Mouse (Mus musculus) hindbrain, embryonic 15.5 days (tissue): ENCODE data around the gene 6030445D17Rik. TPM values are rescaled to one million over a fixed set of nuclear protein-coding genes. Genes with fewer than 3 reads are reported as not detected.

Source experiments
- ATAC-seq: fragments of 200-750 bp; cut with Nextera tagmentation; 2 replicates; pipeline ENCODE4 v1.8.0; 2017; ENCODE audit warnings: low read depth, moderate number of reproducible peaks, moderate TSS enrichment; ENCODE audit not compliant: low FRiP score
- H3K27ac ChIP-seq: fragments of 300-500 bp; sonication (generic); replicated peaks from 2 replicates; pipeline ENCODE4 v1.5.1; 2015; ENCODE audit warnings: mild to moderate bottlenecking, inconsistent platforms
- H3K27me3 ChIP-seq: fragments of 300-500 bp; sonication (generic); 2 replicates; pipeline ENCODE4 v1.6.1; 2015; ENCODE audit warnings: control low read depth, inconsistent platforms
- H3K36me3 ChIP-seq: fragments of 300-500 bp; sonication (generic); 2 replicates; pipeline ENCODE4 v1.6.1; 2015; ENCODE audit warnings: control low read depth, inconsistent platforms
- H3K4me1 ChIP-seq: fragments of 300-500 bp; sonication (generic); replicated peaks from 2 replicates; pipeline ENCODE4 v1.6.1; 2015; ENCODE audit warnings: control low read depth, inconsistent platforms
- H3K4me2 ChIP-seq: fragments of 300-500 bp; sonication (generic); 2 replicates; pipeline ENCODE4 v1.6.1; 2015; ENCODE audit warnings: moderate library complexity, mild to moderate bottlenecking, inconsistent platforms
- H3K4me3 ChIP-seq: fragments of 300-500 bp; sonication (generic); 2 replicates; pipeline ENCODE4 v1.5.1; 2015; ENCODE audit warnings: mild to moderate bottlenecking, inconsistent platforms
- H3K9ac ChIP-seq: fragments of 300-500 bp; sonication (generic); 2 replicates; pipeline ENCODE4 v1.6.1; 2015; ENCODE audit warnings: inconsistent platforms
- H3K9me3 ChIP-seq: fragments of 300-500 bp; sonication (generic); 2 replicates; pipeline ENCODE4 v1.6.1; 2016; ENCODE audit warnings: control low read depth, inconsistent platforms
- WGBS: fragments of 180-500 bp; shearing (Covaris S2); methylation state at CpG from one replicate; pipeline ENCODE4 v1.1.7; 2015; 5-methylcytosine and 5-hydroxymethylcytosine counted together
- polyA plus RNA-seq: library from polyadenylated mRNA; unstranded; fragments of >200 nt; fragmentation: Nextera tagmentation; extraction: Ambion mirVana; gene quantifications from 2 replicates; pipeline ENCODE4 v1.2.1, GENCODE M21; 2015

6030445D17Rik gene
- polyA plus RNA-seq, 1 experiment from 2014 or later = 0.51 TPM

- WGBS = 58% methylated on average over 15 of the region's 15 CpGs
- H3K9me3 ChIP-seq = no peaks in the 10 kb centered on the region
- no peak for ATAC-seq
- no peaks in the 10 kb centered on the region for H3K36me3 ChIP-seq
- H3K4me2 ChIP-seq = no peak overlapping the region
- no peaks in the 10 kb centered on the region for H3K27me3 ChIP-seq
- no peaks in the 10 kb centered on the region for H3K4me1 ChIP-seq
- H3K9ac ChIP-seq = no peak overlapping the region
- H3K4me3 ChIP-seq = no peak overlapping the region
- no peak overlapping the region for H3K27ac ChIP-seq
Measured at GRCm38 (mm10) chr4:136441354-136442043, 20.6 kb upstream of the 6030445D17Rik start.

- 70% methylated on average over 4 of the region's 4 CpGs for WGBS
- Histone ChIP-seq H3K4me2 (no peak overlapping the region), H3K9ac (no peak overlapping the region), H3K27me3 (no peaks in the 10 kb centered on the region), H3K4me1 (no peaks in the 10 kb centered on the region), H3K36me3 (no peaks in the 10 kb centered on the region), H3K27ac (no peak overlapping the region), H3K9me3 (no peaks in the 10 kb centered on the region), H3K4me3 (no peak overlapping the region)
- no peak for ATAC-seq
Measured at GRCm38 (mm10) chr4:136444561-136444960, 17.5 kb upstream of the 6030445D17Rik start.

GRCm38 (mm10) chr4:136449795-136450194 is 12.3 kb upstream of the 6030445D17Rik start:
- Histone ChIP-seq H3K27ac (no peak overlapping the region), H3K9me3 (no peaks in the 10 kb centered on the region), H3K4me1 (peaks cover 4% of the 10 kb centered on the region; the same call in 1 of the 2 replicates), H3K9ac (no peak overlapping the region), H3K27me3 (no peaks in the 10 kb centered on the region), H3K4me2 (no peak overlapping the region), H3K4me3 (no peak overlapping the region), H3K36me3 (no peaks in the 10 kb centered on the region)
- ATAC-seq = no peak
- WGBS = 87% methylated on average over 5 of the region's 5 CpGs

GRCm38 (mm10) chr4:136450271-136450670 is 11.8 kb upstream of the 6030445D17Rik start:
- Histone ChIP-seq H3K4me2 (no peak overlapping the region), H3K4me3 (no peak overlapping the region), H3K9me3 (no peaks in the 10 kb centered on the region), H3K9ac (no peak overlapping the region), H3K36me3 (no peaks in the 10 kb centered on the region), H3K27me3 (no peaks in the 10 kb centered on the region), H3K27ac (no peak overlapping the region), H3K4me1 (peaks cover 8% of the 10 kb centered on the region; the same call in 1 of the 2 replicates)
- WGBS = 85% methylated on average over 4 of the region's 4 CpGs
- no peak for ATAC-seq

- Histone ChIP-seq H3K36me3 (no peaks in the 10 kb centered on the region), H3K4me2 (no peak overlapping the region), H3K9ac (no peak overlapping the region), H3K4me1 (peaks cover 8% of the 10 kb centered on the region; the same call in 1 of the 2 replicates), H3K4me3 (no peak overlapping the region), H3K9me3 (no peaks in the 10 kb centered on the region), H3K27me3 (no peaks in the 10 kb centered on the region), H3K27ac (no peak overlapping the region)
- WGBS = 17% methylated on average over 6 of the region's 6 CpGs
- ATAC-seq = no peak
Measured at GRCm38 (mm10) chr4:136451564-136451963, 10.5 kb upstream of the 6030445D17Rik start.

- Histone ChIP-seq H3K27me3 (no peaks in the 10 kb centered on the region), H3K36me3 (no peaks in the 10 kb centered on the region), H3K4me2 (no peak overlapping the region), H3K9me3 (no peaks in the 10 kb centered on the region), H3K4me1 (peaks cover 8% of the 10 kb centered on the region; the same call in 1 of the 2 replicates), H3K4me3 (no peak overlapping the region), H3K27ac (no peak overlapping the region), H3K9ac (no peak overlapping the region)
- ATAC-seq = no peak
- 73% methylated on average over 3 of the region's 3 CpGs for WGBS
Measured at GRCm38 (mm10) chr4:136452286-136452685, 9.8 kb upstream of the 6030445D17Rik start.

- ATAC-seq = no peak
- WGBS = 81% methylated on average over 5 of the region's 5 CpGs
- H3K9ac ChIP-seq = no peak overlapping the region
- no peak overlapping the region for H3K27ac ChIP-seq
- H3K36me3 ChIP-seq = no peaks in the 10 kb centered on the region
- no peak overlapping the region for H3K4me2 ChIP-seq
- H3K4me3 ChIP-seq = no peak overlapping the region
- H3K4me1 ChIP-seq = peaks cover 8% of the 10 kb centered on the region; the same call in 1 of the 2 replicates
- H3K9me3 ChIP-seq = no peaks in the 10 kb centered on the region
- no peaks in the 10 kb centered on the region for H3K27me3 ChIP-seq
Measured at GRCm38 (mm10) chr4:136452792-136453191, 9.3 kb upstream of the 6030445D17Rik start.

GRCm38 (mm10) chr4:136454850-136455260 is 7.2 kb upstream of the 6030445D17Rik start:
- Histone ChIP-seq H3K36me3 (no peaks in the 10 kb centered on the region), H3K27me3 (peaks cover 7% of the 10 kb centered on the region; the same call in 1 of the 2 replicates), H3K9ac (no peak overlapping the region), H3K4me2 (peak overlapping the region; percentile 45), H3K27ac (no peak overlapping the region), H3K9me3 (no peaks in the 10 kb centered on the region), H3K4me1 (peaks cover 8% of the 10 kb centered on the region; the same call in 1 of the 2 replicates), H3K4me3 (peak overlapping the region; percentile 15; the same call in 1 of the 2 replicates)
- no peak for ATAC-seq
- 14% methylated on average over 10 of the region's 10 CpGs for WGBS

- Histone ChIP-seq H3K4me2 (no peak overlapping the region), H3K9me3 (no peaks in the 10 kb centered on the region), H3K27ac (no peak overlapping the region), H3K9ac (no peak overlapping the region), H3K4me3 (no peak overlapping the region), H3K27me3 (peaks cover 17% of the 10 kb centered on the region; the same call in 1 of the 2 replicates), H3K4me1 (peaks cover 7% of the 10 kb centered on the region), H3K36me3 (no peaks in the 10 kb centered on the region)
- no peak for ATAC-seq
- 92% methylated on average over 6 of the region's 6 CpGs for WGBS
Measured at GRCm38 (mm10) chr4:136456516-136457218, 5.4 kb upstream of the 6030445D17Rik start.

GRCm38 (mm10) chr4:136458276-136458675 is 3.8 kb upstream of the 6030445D17Rik start:
- no peaks in the 10 kb centered on the region for H3K36me3 ChIP-seq
- H3K4me3 ChIP-seq = no peak overlapping the region
- no peak for ATAC-seq
- H3K27ac ChIP-seq = no peak overlapping the region
- H3K9me3 ChIP-seq = no peaks in the 10 kb centered on the region
- H3K27me3 ChIP-seq = peaks cover 19% of the 10 kb centered on the region; the same call in 1 of the 2 replicates
- H3K4me2 ChIP-seq = no peak overlapping the region
- 84% methylated on average over 7 of the region's 7 CpGs for WGBS
- H3K9ac ChIP-seq = no peak overlapping the region
- H3K4me1 ChIP-seq = peaks cover 20% of the 10 kb centered on the region

- WGBS = 70% methylated on average over 12 of the region's 12 CpGs
- peaks cover 24% of the 10 kb centered on the region for H3K4me1 ChIP-seq
- H3K9me3 ChIP-seq = no peaks in the 10 kb centered on the region
- no peaks in the 10 kb centered on the region for H3K36me3 ChIP-seq
- H3K27ac ChIP-seq = no peak overlapping the region
- H3K27me3 ChIP-seq = peaks cover 28% of the 10 kb centered on the region
- no peak overlapping the region for H3K4me2 ChIP-seq
- H3K9ac ChIP-seq = no peak overlapping the region
- H3K4me3 ChIP-seq = no peak overlapping the region
- ATAC-seq = no peak
Measured at GRCm38 (mm10) chr4:136459210-136459609, 2.8 kb upstream of the 6030445D17Rik start.

- Histone ChIP-seq H3K27me3 (peaks cover 37% of the 10 kb centered on the region), H3K4me1 (peaks cover 19% of the 10 kb centered on the region), H3K4me3 (no peak overlapping the region), H3K36me3 (no peaks in the 10 kb centered on the region), H3K9ac (no peak overlapping the region), H3K27ac (no peak overlapping the region), H3K9me3 (no peaks in the 10 kb centered on the region), H3K4me2 (peak overlapping the region; percentile 95; the same call in 1 of the 2 replicates)
- WGBS = 42% methylated on average over 4 of the region's 4 CpGs
- ATAC-seq = no peak
Measured at GRCm38 (mm10) chr4:136461206-136461605, 844 bp upstream of the 6030445D17Rik start.
